Mouse (Mus musculus) embryo, embryonic 11 days (tissue): ENCODE measurements around the gene Dffa.
A peak's percentile ranks its signal among the peaks of the same experiment; 100 is the strongest.
"Not testable (repeated sequence)": the region's sequence is repeated elsewhere in the genome, so short reads cannot be mapped to it uniquely, and the experiment has no call there.

ENCODE experiments used
- DNase-seq: peaks from one replicate; pipeline ENCODE4 v3.0.0-alpha.2; 2015

Gene Dffa

GRCm38 (mm10) chr4:149099369-149100017 is 4.5 kb upstream of the Dffa start, which contains the start of gene Pex14:
Pex14 (minus strand) TSS chr4:149099876.
- DNase-seq = peak; percentile 95

DNA sequence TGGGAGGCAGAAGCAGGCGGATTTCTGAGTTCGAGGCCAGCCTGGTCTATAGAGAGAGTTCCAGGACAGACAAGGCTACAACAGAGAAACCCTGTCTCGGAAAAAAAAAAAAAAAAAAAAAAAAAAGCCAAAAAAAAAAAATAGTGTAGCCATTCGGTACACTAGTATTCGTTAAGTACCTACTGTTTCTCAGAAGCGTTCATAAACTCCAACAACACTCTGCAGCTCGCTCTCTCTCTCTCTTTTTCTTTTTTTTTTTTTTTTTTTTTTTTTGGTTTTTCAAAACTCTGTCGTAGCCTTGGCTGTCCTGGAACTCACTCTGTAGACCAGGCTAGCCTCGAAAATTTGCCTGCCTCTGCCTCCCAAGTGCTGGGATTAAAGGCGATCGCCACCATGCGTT is 3.5 kb upstream of the Dffa start:
- not testable (repeated sequence) for DNase-seq

- DNase-seq = no peak
Measured at GRCm38 (mm10) chr4:149101456-149101855, 2.5 kb upstream of the Dffa start.

GRCm38 (mm10) chr4:149119978-149120562 is 16.1 kb downstream of the Dffa start:
- DNase-seq = not testable (repeated sequence)

DNA sequence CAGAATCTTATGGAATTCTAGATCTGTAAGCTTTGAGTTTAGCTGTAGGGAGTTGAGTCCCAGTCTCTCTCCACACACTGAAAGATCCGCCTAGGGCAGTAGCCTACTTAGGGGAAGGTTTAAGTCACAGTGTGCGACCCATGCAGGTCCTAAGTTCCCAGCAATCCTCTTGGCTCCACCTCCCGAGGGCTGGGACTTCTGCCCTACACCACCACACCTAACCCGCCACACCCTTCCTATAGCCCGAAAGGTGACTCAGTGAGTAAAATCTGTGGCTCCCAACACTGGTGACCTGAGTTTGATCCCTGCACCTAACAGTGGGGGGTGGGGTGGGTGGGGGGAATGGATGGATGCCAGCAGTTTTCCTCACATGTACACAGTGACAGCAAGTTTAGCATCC is 19.5 kb downstream of the Dffa start:
- DNase-seq = no peak

- no peak for DNase-seq
Measured at GRCm38 (mm10) chr4:149125341-149126114, 21.6 kb downstream of the Dffa start.

DNA sequence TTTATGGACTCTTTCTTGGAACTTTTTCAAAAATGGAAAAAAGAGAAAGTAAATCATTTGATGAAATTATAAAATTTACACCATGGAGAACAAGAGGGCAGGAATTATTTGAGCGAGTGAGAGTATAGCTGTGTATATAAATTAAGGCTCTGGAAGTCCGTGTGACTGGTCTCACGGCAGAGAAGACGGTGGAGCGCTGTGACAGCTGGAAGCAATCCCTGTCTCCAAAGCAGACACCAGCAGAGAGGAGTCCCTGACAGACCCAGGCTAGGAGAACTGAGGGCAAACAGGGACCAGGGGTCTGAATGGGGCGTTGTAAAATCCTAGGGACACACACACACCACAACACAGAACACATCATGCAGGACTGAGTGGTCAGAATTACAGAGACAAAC is 22.2 kb downstream of the Dffa start:
- DNase-seq = no peak

- no peak for DNase-seq
Measured at GRCm38 (mm10) chr4:149126663-149127062, 22.7 kb downstream of the Dffa start, which contains the start of gene Cort. Cort (minus strand) TSS chr4:149126763.

GRCm38 (mm10) chr4:149128467-149128866 is 24.5 kb downstream of the Dffa start:
- no peak for DNase-seq

DNA sequence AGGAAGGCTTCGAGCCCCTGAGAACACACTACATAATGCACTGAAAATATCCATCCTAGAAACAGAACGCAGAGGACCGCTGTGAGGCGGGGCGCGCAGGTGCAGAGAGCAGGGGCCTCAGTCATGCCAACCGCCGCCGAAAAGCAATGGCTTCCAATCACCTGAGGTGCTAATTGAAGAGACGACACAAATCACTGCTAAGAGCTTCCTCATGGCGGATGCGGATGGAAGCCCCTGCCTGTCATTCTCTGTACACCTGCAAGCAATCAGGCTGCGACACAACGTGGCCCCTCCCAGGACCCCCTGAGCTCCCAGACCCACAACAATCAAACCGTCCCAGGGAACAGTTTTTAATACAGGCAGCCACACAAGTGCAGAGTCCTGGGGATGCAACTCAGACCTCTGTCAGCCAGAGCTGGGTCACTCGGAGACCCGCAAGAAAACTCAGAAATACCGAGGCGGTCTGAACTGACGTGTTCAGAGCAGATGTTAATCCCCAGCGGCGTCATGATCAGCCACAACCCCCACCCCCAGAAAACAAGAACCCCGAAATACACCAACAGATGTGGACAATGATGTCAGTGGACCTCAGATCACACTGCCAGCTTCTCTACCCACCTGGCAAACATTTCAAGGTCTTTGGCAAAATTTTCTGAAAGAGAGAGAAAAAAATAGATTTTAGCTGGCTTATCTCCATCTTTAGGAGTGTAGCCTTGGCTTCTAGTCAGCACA is 27.2 kb downstream of the Dffa start:
- DNase-seq = no peak

GRCm38 (mm10) chr4:149131789-149132565 is 28.0 kb downstream of the Dffa start:
- DNase-seq = no peak

DNA sequence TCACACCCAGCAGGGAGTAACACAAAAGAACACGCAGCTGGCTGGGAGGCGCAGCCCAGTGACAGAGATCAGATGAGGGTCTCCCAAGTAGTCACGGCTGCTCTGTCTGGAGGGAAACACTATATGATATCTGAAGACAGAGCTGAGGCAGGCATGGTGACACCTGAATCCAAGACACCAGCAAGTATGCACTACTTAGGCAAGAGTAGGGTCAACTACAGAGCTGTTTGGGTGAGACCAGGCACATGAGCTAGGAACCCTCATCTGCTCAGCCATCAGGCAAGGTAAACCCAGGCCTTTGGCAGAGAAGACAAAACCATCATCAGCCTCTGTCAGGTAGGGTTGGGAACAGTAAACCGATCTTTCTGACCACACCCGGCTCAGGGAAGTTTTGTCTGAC is 29.4 kb downstream of the Dffa start:
- no peak for DNase-seq

GRCm38 (mm10) chr4:149136116-149136850 is 32.3 kb downstream of the Dffa start:
- no peak for DNase-seq

DNA sequence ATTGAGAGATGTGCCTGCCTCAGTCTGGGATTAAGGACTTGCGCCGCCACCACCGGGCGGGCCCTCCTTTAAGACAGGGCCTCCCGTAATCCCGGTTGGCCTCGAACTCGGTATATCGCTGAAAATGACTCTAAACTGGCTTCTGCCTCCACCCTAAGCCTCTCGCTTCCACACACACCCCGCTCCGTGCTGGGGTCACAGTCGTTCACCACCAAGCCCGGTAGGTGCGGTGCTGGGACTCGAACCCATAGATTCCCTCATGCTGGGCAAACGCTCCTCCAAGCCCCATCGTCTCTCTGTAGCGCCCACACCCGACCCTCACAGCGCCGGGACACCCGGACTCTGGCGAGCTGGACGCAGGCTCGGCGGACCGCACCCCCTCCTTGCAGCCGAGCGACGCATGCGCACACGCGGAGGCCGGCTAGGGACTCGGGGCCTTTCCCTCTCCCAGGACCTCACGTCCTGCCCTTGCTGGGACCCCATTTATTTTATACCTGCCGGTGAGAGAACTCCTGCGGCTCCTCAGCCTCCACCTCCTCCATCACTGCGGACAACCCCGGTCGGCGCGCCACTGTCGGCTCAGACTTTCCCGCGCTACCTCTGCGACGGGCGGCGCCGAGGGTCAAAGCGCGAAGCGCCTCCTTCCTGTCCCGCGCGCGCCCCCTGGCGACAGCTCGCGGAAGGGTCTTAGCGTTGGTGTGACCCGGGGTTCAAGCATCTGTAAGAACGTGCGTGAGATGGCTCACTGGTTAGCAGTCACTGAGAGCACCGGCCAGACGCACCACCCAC is 33.2 kb downstream of the Dffa start, which contains the start of gene Cenps:
TSS of gene Cenps (minus strand) at position 648 of the 789 bp plus-strand sequence.
- peak; percentile 96 for DNase-seq

- DNase-seq = no peak
Measured at GRCm38 (mm10) chr4:149138515-149138914, 34.6 kb downstream of the Dffa start.

- DNase-seq = no peak
Measured at GRCm38 (mm10) chr4:149143594-149143993, 39.6 kb downstream of the Dffa start.

GRCm38 (mm10) chr4:149144459-149144858 is 40.5 kb downstream of the Dffa start:
- DNase-seq = peak; percentile 90

DNA sequence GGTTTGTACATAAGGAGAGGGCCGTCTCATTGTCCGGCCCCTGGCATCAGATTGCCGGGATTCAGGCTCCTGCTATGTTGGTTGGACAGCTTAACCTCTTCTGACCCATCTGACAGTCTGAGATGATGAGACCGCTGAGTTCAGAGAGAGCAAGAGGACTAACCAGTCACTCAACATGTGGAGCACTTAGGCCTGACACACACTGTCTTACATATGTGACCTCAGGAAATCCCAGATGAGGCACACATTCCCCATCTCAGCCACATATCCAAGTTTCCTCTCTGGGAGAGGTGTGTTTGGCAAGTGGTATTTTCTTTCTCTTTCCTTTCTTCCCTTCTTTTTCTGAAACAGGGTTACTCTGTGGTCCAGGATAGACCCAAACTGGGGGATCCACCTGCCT is 41.2 kb downstream of the Dffa start:
- no peak for DNase-seq

DNA sequence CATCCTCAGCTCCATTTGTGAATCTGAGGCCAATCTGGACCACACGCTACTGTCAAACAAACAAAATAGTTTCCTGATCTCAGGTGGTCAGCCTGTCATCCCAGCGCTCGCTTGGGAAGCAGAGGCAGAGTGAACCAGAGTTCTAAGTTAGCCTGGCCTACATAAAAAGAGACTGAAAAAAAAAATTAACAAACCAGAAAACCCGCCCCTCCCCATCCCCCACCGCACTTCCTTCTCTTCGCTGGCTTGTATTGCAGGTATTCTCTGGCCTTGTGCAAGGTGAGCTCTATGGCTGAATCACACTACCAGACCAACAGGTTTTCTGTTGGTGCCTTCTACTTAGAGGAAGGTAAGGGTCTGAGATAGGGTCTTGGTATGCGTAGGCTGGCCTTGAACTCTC is 43.6 kb downstream of the Dffa start:
- no peak for DNase-seq

GRCm38 (mm10) chr4:149148084-149148483 is 44.1 kb downstream of the Dffa start:
- no peak for DNase-seq

- DNase-seq = no peak
Measured at GRCm38 (mm10) chr4:149149196-149149595, 45.2 kb downstream of the Dffa start.
